Mouse (Mus musculus) layer of hippocampus, adult 9-10 months (tissue): ENCODE data around the gene Ccdc88c.

Experiments
- DNase-seq: peaks from one replicate; pipeline ENCODE4 v3.0.0; 2022; ENCODE audit warnings: low spot score

The Ccdc88c gene

DNA sequence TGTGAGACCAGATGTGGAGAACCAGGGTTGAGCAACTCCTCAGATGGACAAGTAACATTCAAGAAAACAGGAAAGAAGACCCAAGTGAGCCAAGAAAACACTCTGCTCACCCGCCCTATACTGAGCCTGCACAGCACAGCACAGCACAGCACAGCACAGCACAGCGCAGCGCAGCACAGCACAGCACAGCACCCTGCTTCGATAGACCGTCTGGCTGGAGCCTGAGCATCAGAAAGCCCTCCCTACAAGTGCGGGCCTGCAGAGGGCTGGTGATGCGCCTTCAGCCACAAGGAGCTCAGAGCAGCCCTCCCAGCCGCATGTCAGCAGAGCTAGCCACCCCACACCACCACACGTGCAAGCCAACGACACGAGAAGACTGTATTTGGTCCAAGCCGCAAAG lies 61.5 kb downstream of the Ccdc88c start:
- DNase-seq = no peak

DNA sequence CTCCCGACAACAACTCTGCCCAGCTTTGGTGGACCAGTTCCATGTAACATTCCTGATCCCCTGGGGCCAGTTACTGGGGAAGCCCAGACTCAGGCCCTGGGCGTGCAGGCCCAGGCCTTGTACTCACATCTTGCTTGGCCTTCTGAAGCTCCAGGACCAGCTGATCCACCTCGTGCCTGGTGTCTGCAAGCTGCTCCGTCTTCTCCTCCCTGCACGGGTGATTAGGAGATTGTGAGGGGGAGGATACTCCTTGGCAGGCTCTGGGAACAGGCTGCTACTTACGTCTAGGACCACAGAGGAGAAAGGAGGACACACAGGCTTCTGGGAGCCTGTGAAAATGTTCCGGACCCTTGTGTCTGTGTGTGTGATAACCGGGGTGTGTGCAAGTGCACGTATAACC lies 62.6 kb downstream of the Ccdc88c start:
- no peak for DNase-seq

DNA sequence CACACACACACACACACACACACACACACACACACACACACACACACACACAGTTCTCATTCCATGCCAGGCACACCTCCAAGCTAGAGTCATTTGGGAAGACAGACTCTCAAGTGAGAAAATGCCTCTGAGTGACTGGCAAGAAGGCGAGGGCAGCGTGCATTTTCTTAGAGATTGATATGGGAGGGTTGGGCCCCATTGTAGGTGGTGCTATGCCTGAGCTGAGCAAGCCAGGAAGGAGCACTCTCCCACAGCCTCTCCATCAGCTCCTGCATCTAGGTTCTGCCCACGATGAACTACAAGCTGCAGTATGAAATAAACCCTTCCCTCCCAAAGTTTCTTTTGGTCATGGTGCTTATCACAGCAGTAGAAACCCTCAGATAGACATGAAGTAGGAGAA lies 63.6 kb downstream of the Ccdc88c start:
- DNase-seq = no peak

DNA sequence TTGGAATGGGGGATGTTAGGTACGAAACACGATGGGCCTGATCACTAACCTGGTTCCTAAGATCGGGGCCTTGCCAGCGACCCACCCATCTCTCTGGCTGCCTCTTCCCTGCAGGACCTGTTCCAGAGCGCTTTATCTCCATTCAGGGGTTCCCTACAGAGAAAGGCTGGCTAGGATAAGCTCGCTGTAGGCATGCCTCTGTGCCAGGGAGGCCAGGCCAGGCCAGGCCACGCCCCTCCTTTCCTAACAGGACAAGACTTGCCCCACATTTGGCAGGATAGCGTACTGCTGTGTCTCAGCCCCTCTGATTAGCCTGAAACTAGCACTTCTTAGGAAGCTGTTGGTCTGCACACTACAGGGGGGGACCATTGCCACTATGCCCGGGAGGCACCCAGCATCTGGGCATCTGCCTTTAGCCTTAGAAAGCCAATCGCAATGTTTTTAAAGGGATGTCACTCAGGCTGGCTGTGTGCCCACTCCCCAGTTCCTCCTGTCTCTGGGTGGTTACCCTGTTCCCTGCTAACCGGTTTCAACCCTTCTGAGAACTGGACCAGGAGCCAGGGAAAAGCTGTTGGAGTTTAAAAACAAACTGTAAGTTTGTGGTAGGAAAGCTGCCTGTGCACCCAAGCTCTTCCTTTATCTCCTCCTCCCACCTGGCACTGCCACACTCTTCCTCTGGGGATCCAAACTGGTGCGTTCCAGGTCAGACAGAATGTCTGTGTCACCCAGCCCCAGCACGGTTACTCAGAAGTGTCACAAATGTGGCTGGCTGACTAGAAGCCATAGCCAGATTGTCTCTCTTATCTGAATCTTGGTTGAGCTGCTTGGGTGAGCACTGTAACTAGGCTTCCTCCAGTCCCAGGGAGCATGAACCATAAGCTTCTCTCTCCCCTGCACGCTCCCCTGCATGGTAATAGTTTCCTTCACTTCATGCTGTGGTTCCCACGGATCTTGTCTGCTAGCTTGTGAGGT lies 69.9 kb downstream of the Ccdc88c start:
- DNase-seq = no peak

DNA sequence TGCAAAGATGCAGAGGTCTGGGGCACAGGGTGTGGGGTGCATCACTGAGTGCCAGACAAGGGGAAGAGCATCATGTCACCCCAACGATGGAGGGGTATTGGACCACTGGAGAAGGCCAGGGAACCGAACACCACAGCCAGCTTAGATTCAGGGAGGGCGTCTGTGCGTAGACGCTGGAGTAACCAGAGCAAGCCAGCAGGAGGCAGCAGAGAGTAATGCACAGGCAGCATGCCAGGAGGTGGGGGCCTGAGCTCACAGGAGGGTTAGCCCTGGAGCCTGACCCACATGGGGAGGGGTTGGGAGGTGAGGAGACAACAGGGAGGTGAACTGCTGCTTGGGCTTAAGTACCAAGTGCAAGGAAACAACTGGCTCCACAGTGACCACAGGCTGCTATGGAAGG lies 70.8 kb downstream of the Ccdc88c start:
- no peak for DNase-seq

DNA sequence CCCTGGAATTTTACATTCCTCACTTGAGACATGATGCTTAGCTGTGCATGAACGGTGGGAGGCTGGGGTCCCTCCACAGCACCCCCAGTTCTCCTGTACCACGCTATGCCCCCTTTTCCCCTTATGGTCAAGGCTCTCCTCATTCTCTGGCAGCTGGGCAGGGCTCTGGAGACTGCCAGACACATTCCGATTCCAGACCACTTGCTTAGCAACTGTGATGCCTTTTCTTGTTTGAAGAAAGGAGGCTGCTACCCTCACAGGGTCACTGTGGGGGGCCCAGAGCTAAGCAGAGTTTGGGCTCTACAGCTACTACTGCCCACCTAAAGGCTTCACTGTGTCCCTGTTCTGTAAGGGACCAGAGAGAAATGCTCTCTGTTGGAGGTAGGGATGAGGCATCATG lies 71.6 kb downstream of the Ccdc88c start:
- no peak for DNase-seq

DNA sequence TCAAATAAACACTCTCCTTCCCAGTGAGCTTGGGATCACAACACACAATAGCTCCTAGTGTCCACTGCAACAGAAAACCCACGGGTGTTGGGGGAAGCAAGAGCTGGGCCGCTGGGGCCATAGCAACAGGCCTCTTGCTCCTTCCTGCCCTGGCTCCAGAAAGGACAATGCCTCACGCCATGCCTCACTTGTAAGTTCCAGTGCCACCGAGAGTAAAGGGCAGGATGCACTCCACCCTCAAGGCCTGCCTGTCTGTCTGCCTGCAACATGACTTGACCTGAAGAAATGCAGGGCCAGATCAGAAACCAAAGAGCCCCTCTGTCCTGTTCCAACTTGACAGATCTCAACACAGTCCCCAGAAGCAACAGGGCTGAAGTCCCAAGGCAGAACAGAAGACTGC lies 72.0 kb downstream of the Ccdc88c start:
- no peak for DNase-seq

DNA sequence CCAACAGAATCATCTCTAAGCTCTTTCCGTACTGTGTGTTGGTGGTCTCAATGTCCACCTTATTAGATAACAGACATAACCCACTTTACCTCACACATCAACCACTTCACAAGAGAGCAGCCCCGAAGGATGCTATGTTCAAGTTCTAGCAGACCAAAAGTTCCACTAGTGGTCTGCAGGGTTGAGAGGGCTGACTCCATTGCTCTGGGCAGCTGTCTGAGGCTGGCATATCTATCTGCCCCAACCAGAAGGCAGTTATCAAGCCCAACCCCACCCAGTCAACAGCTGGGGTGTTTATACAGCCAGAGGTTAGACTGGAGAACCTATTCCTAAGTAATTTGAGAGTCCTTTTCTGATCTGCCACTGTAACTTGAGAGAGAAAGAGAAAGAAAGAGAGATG lies 72.8 kb downstream of the Ccdc88c start:
- DNase-seq = no peak

DNA sequence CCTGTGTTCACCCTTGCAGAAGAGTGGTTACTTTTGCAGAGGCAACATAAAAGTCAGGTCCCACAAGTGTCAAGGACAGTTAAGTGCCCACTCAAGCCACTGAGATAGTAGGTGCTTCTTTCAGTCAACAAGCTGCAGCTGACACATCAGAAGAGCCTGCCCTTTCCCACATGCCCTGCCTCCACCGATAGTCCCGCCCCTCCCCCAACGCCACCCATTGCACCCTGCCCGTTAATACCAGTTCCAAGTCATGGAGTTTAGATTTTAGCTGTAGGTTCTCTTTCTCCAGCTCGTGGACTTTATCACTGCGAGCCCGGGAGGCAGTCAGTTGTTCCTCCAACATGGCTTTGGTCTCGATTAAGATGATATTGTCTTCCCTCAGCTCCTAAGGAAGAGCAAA lies 74.9 kb downstream of the Ccdc88c start:
- DNase-seq = no peak

DNA sequence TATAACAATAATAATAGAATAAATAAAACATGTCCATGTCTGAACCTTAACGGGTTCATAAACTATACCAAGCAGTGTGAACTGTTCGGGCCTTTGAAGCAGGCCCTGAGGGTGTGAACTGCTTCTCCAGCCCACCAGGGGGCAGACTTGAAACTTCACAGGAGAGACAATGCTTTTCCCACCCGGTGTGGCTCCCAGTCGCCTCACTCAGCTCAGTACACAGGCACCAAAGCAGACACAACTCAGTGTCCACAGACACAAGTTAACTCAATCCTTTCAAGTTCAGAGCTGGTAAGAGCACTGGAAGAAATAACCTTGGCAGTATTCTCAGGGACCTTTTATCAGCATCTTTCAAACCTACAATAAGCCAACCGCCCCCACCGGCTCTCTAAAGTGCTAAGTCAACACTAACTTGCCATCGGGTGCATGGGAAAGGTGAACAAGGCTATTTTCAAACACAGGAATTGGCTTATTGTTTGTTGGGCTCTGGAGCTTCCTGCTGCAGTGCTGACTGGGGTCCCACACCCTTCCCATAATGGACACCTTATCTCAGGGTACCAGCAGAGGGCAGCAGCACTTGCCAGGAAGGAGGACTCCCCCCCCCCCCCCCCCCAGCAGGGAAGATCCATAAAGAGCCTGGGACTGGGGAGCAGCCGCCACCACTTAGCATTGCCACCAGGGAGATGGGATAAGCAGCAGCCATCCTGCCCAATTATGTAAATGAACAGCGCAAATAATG lies 76.5 kb downstream of the Ccdc88c start:
- DNase-seq = peak; percentile 63

DNA sequence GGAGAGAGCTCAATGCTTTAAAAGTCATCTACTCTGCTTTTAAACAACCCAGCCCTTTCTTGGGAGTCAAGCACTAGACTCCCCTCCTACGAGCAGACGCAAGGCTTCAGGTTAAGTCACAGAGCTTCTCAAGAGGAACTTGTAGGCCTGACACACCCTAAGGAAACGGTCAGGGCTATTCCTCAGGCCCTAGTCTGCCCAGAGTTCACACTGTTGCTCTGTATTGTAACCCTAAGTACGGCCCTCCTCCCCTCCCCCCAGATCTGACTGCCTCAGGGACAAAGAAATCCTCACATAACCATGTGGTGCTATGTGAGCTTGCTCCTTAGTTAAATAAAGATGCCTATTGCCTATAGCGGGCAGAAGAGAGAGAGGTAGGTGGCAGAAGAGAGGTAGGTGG lies 79.7 kb downstream of the Ccdc88c start:
- DNase-seq = no peak

DNA sequence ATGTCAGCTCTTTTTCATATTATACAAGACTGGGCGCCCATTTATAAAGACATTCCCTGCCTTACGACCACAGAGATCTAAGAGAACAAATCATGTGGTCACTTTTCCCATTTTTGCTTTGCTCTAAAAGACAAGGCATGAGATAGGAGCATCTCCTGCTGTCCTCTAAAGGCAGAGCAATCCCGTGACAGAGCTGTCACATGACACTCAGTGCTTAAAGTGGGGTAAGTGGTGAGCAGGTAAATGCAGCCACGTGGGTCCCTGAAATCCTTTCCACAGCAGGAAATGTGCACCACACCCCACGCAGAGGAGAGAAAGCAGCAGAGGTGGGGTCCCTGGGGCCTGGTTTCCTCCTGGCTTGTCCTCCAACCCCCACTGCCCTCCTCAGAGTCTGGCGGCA lies 80.8 kb downstream of the Ccdc88c start:
- DNase-seq = no peak

DNA sequence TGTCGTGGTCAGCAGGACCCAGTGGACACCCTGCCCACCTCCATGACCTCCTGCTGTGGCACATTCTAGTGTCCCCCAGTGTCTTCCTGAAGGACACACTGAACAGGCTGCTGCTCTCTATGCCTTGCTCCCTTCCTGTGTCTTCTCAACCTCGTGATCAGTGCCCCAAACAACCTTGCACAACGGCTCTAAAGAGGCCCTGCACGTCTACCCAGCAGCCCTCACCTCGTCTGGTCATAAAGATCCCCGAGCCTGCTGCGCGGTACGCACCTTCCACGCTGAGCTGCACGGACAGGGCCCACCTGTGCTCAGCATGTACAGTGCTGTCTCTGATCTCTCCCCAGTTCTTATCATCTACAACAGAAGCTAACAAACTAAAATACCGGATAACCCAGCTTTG lies 82.9 kb downstream of the Ccdc88c start:
- DNase-seq = no peak

DNA sequence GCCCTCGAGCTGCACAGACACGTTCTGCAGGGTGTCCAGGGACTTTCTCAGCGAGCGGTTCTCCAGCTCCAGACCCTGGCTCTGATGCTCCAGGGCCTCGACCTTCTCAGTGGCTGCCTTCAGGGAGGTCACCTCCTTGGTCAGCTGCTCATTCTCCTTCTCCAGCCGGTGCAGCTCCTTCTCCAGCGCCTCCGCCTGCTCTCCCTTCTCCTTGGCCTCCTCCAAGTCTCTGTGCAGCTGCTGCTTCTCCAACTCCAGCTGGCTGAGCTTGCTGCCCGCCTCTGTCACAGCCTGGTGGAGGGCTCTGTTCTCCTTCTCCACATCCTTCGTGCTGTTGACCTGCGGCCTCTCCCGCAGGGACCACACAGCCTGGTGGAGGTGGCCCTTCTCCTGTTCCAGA lies 83.4 kb downstream of the Ccdc88c start:
- DNase-seq = no peak

DNA sequence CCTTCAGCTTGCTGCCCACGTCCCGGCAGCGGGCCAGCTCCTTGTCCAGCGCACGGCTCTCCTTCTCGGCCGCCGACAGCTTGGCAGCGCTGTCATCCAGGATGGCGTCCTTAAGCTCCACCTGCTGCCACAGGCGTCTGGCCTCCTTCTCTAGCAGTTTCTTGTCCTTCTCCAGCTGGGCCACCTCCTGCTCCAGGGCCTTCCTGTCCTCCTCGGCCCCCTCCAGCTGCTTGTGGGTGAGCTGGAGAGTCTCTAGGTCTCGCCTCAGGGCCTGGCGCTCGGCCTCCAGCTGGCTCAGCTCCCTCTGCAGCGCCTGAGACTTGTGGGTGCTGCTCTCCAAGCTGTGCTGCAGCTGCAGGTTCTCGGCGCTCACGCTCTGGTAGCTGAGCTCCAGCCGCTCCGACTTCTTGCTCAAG lies 83.9 kb downstream of the Ccdc88c start:
- no peak for DNase-seq

DNA sequence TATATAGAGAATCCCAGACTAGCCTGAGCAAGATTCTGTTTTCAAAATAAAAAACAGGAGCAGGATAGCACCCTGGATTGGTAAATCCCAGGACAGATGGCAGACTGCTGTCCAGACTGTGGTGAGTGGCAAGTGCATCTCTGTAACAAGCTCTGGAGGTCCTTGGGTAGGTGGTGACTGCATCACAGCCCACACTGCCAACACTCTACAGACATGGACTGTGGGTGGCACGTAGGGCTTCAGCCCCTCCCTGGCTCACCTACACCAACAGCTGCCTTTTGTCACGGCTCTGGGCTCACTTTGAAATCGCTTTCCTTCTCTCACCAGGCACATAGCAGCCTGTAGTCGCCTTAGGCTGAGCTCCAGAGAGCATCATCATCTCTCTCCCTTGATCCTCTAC lies 85.7 kb downstream of the Ccdc88c start:
- DNase-seq = no peak

DNA sequence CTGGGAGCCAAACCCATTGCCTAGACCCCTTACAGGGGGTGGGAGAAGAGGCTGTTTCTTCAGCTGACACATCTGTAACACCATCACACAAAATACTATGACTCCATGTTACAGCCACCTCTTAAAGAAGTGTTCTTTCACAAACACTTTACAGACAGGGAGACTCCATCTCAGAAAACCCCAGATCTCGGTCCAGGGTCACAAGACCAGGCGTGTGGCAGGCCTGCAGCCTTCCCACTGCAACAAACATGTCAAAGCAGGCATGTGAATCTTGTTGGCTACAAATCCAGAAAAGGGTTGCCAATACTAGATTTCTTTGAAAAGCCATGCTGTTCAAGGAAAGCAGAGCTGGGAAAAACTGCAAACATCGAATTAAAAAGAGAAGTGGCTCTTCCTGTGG lies 87.5 kb downstream of the Ccdc88c start:
- DNase-seq = no peak

DNA sequence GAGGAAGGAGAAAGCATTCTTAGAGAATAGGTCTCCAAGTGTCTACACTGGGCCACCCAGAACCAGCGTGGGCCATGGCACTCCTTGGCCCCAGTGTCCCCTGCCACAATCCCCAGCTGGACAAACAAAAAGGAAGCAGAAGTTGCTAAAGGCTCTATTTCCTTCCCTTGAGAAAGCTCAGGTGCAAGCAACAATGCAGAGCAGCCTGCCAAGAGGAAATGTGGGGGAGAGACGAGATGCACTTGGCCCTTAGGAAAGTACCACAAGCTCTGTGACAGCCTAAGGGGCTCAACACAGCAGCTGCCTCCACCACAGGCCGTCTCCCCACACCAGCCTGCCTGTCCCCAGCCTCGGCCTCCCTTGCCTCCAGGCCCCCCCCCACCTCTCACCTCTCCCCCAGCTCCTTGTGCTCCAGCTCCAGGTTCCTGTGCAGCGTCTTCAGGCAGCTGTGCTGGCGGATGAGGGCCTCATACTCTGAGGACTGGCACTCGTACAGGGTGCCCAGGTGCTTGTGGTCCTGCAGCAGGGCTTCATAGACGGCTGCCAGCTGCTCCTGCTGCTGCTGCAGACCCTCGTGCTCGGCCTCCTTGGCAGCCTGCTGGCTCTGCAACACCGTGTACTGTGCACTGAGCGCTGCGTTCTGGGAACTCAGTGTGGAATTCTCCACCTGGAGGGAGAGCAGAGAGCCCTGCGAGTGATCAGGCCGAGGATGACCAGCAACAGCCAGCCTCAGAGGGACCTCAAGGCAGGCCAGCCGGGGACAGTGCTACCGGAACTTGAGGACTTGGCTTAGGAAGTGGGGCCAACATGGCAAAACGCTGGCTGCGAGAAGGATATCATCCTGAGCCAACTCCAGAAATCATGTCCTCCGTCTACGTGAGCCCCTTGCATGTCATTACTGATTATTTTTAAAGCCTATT lies 91.2 kb downstream of the Ccdc88c start:
- DNase-seq = no peak

DNA sequence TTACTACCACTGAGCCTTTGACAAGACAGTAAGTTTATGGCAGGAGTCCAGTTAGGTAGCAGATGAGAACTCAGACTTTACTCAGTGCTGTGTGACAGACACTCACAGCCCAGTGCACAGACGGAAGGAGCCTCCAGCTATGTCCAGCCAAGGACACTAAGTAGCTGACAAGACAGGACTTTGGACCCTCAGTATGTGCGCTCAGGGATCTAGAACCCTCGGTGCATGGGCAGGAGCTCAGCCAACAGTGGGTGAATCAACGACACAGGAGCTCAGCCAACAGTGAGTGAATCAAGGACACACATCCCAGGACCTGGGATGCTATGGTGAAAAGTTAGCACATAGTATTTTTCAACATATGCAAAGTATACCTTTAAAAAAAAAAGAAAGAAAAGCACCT lies 92.1 kb downstream of the Ccdc88c start:
- no peak for DNase-seq

DNA sequence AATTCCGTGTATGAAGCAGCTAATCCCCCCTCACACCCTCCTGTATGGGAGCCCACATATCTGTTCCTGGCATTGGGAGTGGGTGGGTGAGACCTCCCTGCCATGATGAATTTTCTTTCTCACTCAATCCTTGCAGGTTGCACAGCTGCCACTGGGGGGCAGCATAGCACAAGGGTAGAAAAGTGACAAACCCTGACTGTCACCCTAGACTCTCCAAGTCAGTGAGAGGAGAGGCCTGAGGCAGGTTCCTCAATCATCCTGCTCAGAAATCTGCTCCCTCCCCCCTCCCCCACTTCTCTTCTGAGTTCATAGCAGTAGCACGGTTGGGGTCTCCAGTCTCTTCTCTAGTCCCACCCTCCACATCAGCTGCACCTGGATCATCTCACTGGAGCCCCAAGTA lies 92.7 kb downstream of the Ccdc88c start:
- DNase-seq = peak; percentile 69

DNA sequence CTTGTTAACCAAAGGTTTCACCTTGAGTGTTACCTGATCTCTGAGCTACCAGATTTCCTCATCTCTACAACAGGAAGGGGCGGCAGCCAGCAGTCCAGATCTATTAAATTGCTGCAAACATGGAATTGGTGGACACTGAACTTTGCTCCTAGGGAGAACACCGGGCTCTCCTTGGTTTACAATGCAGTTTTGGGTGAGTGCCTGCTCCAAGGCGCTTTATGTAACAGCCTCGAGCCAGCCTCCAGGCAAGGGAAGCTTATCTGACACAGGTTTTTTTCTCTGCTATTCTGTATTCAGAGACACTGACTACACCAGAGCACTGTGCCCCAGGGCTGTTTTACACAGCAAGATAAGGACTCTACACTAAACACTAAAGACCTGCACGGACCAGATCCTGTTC lies 94.1 kb downstream of the Ccdc88c start:
- DNase-seq = no peak

DNA sequence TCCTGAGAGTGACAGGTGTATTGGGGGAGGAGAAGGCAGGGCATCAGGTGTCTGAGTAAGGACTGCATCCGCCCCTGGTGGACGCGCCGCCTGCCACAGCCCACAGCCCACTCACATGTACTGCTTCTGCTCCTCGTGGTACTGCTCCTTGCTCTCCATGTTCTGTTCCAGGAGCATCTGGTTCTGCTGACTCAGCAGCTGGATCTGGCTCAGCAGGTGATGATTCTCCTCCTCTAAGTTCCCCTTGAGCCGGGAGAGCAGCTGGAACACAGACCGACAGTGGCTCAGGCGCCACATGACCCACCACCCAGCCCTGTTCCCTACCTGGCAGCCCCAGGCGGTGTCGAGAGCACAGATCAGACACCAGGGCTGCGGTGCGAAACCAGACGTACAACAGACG lies 97.2 kb downstream of the Ccdc88c start:
- DNase-seq = no peak
